Mouse (Mus musculus) cortical plate, adult 2 months (tissue): ENCODE data around the gene Ccdc27.
A peak's percentile ranks its signal among the peaks of the same experiment; 100 is the strongest.

Experiments
- CTCF ChIP-seq: fragments of 200-500 bp; IDR thresholded peaks from 2 replicates; pipeline ENCODE4 v1.5.1; 2011; ENCODE audit warnings: mild to moderate bottlenecking, control low read depth, low read length; ENCODE audit not compliant: insufficient read depth; ENCODE audit errors: extremely low read depth
- POLR2A ChIP-seq: fragments of 200-500 bp; IDR thresholded peaks from 2 replicates; pipeline ENCODE4 v1.6.1; 2011; ENCODE audit warnings: mild to moderate bottlenecking, low read length, control low read depth; ENCODE audit not compliant: insufficient read depth; ENCODE audit errors: extremely low read depth

DNA sequence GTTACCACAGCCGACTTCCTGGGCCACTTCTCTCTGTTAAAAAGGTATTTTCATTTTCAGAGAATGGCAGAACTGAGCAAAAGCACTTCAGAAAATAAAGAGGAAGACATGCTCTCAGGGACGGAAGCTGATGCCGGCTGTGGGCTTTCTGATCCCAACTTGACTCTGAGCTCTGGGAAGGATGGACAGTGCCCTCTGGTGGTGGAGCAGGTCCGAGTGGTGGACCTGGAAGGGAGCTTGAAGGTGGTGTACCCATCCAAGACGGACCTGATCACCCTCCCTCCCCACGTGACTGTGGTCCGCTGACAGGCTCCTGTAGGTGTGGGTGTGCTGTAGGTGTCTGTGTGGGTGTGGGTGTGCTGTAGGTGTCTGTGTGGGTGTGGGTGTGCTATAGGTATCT, 22.9 kb downstream of the Ccdc27 start:
- TF ChIP-seq CTCF (peak; percentile 56), POLR2A (no peak)
